ENCODE assay signal across 16 mouse cellular contexts in genomic region chr5:81097131-81097530, GRCm38 (mm10).
"Had no signal": no experiment of that assay in that cellular context is flagged by ENCODE, and none has a peak within 500 bp of the region (broad histone marks: within the 10 kb centered on the region; RNA-seq: fewer than 3 reads in every experiment).

No protein-coding gene starts in this region.

- DNase-seq: heart, postnatal 10 days; heart, postnatal 14 days; heart, postnatal 36 days; heart, postnatal 4 days; kidney, adult 11 months; kidney, adult 18-20 months; kidney, adult 2 months; kidney, adult 8-10 months; kidney, adult 9 months; kidney, postnatal 10 days; kidney, postnatal 14 days; kidney, postnatal 25 days; kidney, postnatal 36 days; kidney, postnatal 4 days; layer of hippocampus, adult 9-11 months; layer of hippocampus, postnatal 36 days had no signal
